Mouse (Mus musculus): ENCODE results near the gene Gm4353. TPM values are rescaled to one million over a fixed set of nuclear protein-coding genes. Genes with fewer than 3 reads are reported as not detected.

Gm4353 gene
- total and polyA plus RNA-seq, 3 experiments: 0.74 to 34.1 (median 2.0) TPM

DNA sequence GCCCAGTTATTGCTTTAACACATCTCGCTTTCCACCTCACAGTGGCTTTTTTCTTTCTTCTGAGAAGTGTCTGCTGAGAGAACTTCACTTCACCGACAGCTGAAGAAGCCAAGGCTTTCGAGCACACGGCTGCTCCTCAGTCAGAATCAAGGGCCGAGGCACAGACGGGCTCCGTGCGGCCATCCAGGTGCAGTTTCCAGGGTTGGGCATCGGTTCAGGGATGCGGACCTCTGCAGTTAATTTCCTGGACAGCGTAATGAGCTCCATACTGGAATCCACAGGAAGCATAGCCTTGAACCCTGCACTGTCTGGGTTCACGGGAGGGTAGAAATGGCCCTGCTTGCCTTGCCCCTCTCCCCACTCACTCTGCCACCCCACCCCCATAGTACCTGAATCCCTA is 39.6 kb upstream of the Gm4353 start:
- Histone ChIP-seq H3K4me1 (ENCODE audit: control insufficient read depth in 1 of 2, insufficient read depth in 2 of 2) (peaks cover 3 to 8% of the 10 kb centered on the region in 2 experiments; a peak in 1 of 4 replicates), H3K4me3 (replicated peaks in 1 of 3; ENCODE audit: low read depth in 2 of 3, low read length in 2 of 3, poor library complexity in 1 of 3) (no peak overlapping the region), H3K9ac (ENCODE audit: insufficient read depth, low read depth) (no peak overlapping the region), H3K79me2 (replicated peaks; ENCODE audit: control insufficient read depth, extremely low read depth, insufficient read depth, poor library complexity, severe bottlenecking) (no peaks in the 10 kb centered on the region), H3K36me3 (replicated peaks in 1 of 2; ENCODE audit: control insufficient read depth in 1 of 2, insufficient read depth in 1 of 2, low read length in 1 of 2) (no peaks in the 10 kb centered on the region), H3K4me2 (ENCODE audit: insufficient read depth, low read depth, poor library complexity, severe bottlenecking) (no peak overlapping the region), H3K27ac (ENCODE audit: insufficient read depth, low read depth) (no peak overlapping the region), H3K9me3 (replicated peaks; ENCODE audit: low read length) (no peaks in the 10 kb centered on the region), H3K27me3 (replicated peaks) (no peaks in the 10 kb centered on the region)
- dilution Hi-C loops (cut with MboI; ENCODE audit: extremely low pct_ligation_motif_present, extremely low pct_unique_long_range_greater_than_20kb, low sequenced_read_pairs): no loop called here
- TF ChIP-seq PAX5 (IDR thresholded peaks at IDR 0.05; ENCODE audit: low read length) (no peak), ELF1 (IDR thresholded peaks at IDR 0.05; ENCODE audit: low read depth, low read length) (no peak), MYC (IDR thresholded peaks at IDR 0.05; ENCODE audit: low read depth, low read length) (no peak), CHD1 (IDR thresholded peaks at IDR 0.05; ENCODE audit: low read depth, low read length) (no peak), JUND (conservative IDR thresholded peaks at IDR 0.05; ENCODE audit: low read depth, low read length) (no peak)
- no peak for DNase-seq (ENCODE audit: extremely low read depth)
- in situ Hi-C loops (cut with MboI; ENCODE audit: low pct_ligation_motif_present, low pct_unique_long_range_greater_than_20kb, low sequenced_read_pairs): no loop called here

GRCm38 (mm10) chr7:116123597-116123985 is 39.2 kb upstream of the Gm4353 start:
- no peak for TF ChIP-seq ELF1 (IDR thresholded peaks at IDR 0.05; ENCODE audit: low read depth, low read length)
- TF ChIP-seq CHD1 (IDR thresholded peaks at IDR 0.05; ENCODE audit: low read depth, low read length): no peak
- no peak for TF ChIP-seq JUN (IDR thresholded peaks at IDR 0.05; ENCODE audit: insufficient read depth, low read depth, low read length)
- TF ChIP-seq BHLHE40 (IDR thresholded peaks at IDR 0.05; ENCODE audit: low read depth, low read length): no peak
- TF ChIP-seq ZNF384 (IDR thresholded peaks at IDR 0.05; ENCODE audit: low read depth, low read length): no peak
- TF ChIP-seq TBP (conservative IDR thresholded peaks at IDR 0.05; ENCODE audit: low read depth, low read length): no peak
- no peak for TF ChIP-seq KAT2A (IDR thresholded peaks at IDR 0.05; ENCODE audit: insufficient replicate concordance, low read length)
- TF ChIP-seq POLR2AphosphoS2 (IDR thresholded peaks at IDR 0.05; ENCODE audit: low read depth, low read length): no peak
- TF ChIP-seq MAX (IDR thresholded peaks at IDR 0.05; ENCODE audit: low read length): no peak
- no peak for TF ChIP-seq POLR2A (IDR thresholded peaks at IDR 0.05; ENCODE audit: low read depth, low read length)
- no peak for TF ChIP-seq USF2 (conservative IDR thresholded peaks at IDR 0.05; ENCODE audit: low read depth, low read length)
- dilution Hi-C loops (cut with MboI; ENCODE audit: extremely low pct_ligation_motif_present, extremely low pct_unique_long_range_greater_than_20kb, low sequenced_read_pairs) (no loop called here), in situ Hi-C loops (cut with MboI; ENCODE audit: low pct_ligation_motif_present, low pct_unique_long_range_greater_than_20kb, low sequenced_read_pairs) (no loop called here)
- peaks cover 3% of the 10 kb centered on the region in 2 experiments; a peak in 1 of 4 replicates for H3K4me1 ChIP-seq (ENCODE audit: control insufficient read depth in 1 of 2, insufficient read depth in 2 of 2)
- H3K79me2 ChIP-seq (replicated peaks; ENCODE audit: control insufficient read depth, extremely low read depth, insufficient read depth, poor library complexity, severe bottlenecking): no peaks in the 10 kb centered on the region
- H3K4me2 ChIP-seq (ENCODE audit: insufficient read depth, low read depth, poor library complexity, severe bottlenecking): no peak overlapping the region
- no peak overlapping the region for H3K9ac ChIP-seq (ENCODE audit: insufficient read depth, low read depth)
- H3K27me3 ChIP-seq (replicated peaks): no peaks in the 10 kb centered on the region
- no peak overlapping the region for H3K4me3 ChIP-seq (replicated peaks in 1 of 3; ENCODE audit: low read depth in 2 of 3, low read length in 2 of 3, poor library complexity in 1 of 3)
- H3K27ac ChIP-seq (ENCODE audit: insufficient read depth, low read depth): no peak overlapping the region
- DNase-seq (ENCODE audit: extremely low read depth): no peak
- no peaks in the 10 kb centered on the region for H3K36me3 ChIP-seq (replicated peaks in 1 of 2; ENCODE audit: control insufficient read depth in 1 of 2, insufficient read depth in 1 of 2, low read length in 1 of 2)
- H3K9me3 ChIP-seq (replicated peaks; ENCODE audit: low read length): no peaks in the 10 kb centered on the region

DNA sequence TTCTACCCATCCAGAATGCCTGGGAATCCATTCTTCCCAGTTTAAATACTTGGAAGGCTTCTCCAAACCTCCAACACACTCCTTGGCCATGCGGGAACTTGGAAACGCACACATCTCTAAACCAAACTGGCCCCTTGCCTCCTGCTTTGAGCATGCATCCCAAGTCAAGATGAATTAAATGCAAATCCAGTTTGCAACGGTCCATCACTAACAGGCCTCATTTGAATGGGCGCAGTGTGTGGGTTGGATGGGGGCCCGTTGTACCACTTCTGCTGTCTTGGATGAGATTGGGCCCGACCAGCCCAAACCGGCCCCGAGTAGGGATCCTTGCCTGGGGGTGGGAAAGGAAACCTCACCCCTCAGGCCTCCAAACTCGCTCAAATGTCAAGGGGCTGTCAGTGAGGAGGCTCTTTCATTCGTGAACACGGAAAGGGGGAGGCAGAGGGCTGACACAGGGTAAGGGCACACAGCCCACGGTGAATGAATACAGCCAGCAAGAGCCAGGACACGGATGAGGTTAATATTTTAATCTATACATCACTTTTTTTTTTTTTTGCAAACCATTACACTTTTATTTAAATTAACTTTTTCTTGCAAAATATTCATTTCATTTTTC is 38.7 kb upstream of the Gm4353 start:
- H3K27me3 ChIP-seq (replicated peaks): no peaks in the 10 kb centered on the region
- dilution Hi-C loops (cut with MboI; ENCODE audit: extremely low pct_ligation_motif_present, extremely low pct_unique_long_range_greater_than_20kb, low sequenced_read_pairs) (no loop called here), in situ Hi-C loops (cut with MboI; ENCODE audit: low pct_ligation_motif_present, low pct_unique_long_range_greater_than_20kb, low sequenced_read_pairs) (no loop called here)
- TF ChIP-seq JUN (IDR thresholded peaks at IDR 0.05; ENCODE audit: insufficient read depth, low read depth, low read length) (no peak), ZC3H11A (IDR thresholded peaks at IDR 0.05; ENCODE audit: low read depth, low read length) (no peak), BHLHE40 (IDR thresholded peaks at IDR 0.05; ENCODE audit: low read depth, low read length) (no peak), MXI1 (IDR thresholded peaks at IDR 0.05; ENCODE audit: low read depth, low read length) (no peak), SMC3 (IDR thresholded peaks at IDR 0.05; ENCODE audit: low read depth, low read length) (no peak), CTCF (conservative IDR thresholded peaks at IDR 0.05 in 1 of 2, IDR thresholded peaks at IDR 0.05 in 1 of 2; ENCODE audit: low read depth in 2 of 2, low read length in 2 of 2) (no peak), ZNF384 (IDR thresholded peaks at IDR 0.05; ENCODE audit: low read depth, low read length) (no peak), MAX (IDR thresholded peaks at IDR 0.05; ENCODE audit: low read length) (no peak), GABPA (IDR thresholded peaks at IDR 0.05; ENCODE audit: insufficient replicate concordance, low read depth, low read length) (no peak), MYC (IDR thresholded peaks at IDR 0.05; ENCODE audit: low read depth, low read length) (no peak), ZMIZ1 (IDR thresholded peaks at IDR 0.05; ENCODE audit: low read depth, low read length) (no peak), RCOR1 (conservative IDR thresholded peaks at IDR 0.05; ENCODE audit: low read depth, low read length) (no peak), POLR2A (IDR thresholded peaks at IDR 0.05; ENCODE audit: low read depth, low read length) (no peak)
- no peak overlapping the region for H3K4me3 ChIP-seq (replicated peaks in 1 of 3; ENCODE audit: low read depth in 2 of 3, low read length in 2 of 3, poor library complexity in 1 of 3)
- no peaks in the 10 kb centered on the region for H3K9me3 ChIP-seq (replicated peaks; ENCODE audit: low read length)
- no peaks in the 10 kb centered on the region for H3K79me2 ChIP-seq (replicated peaks; ENCODE audit: control insufficient read depth, extremely low read depth, insufficient read depth, poor library complexity, severe bottlenecking)
- H3K27ac ChIP-seq (ENCODE audit: insufficient read depth, low read depth): no peak overlapping the region
- no peak for DNase-seq (ENCODE audit: extremely low read depth)
- H3K4me1 ChIP-seq (ENCODE audit: control insufficient read depth in 1 of 2, insufficient read depth in 2 of 2): no peaks in the 10 kb centered on the region
- H3K36me3 ChIP-seq (replicated peaks in 1 of 2; ENCODE audit: control insufficient read depth in 1 of 2, insufficient read depth in 1 of 2, low read length in 1 of 2): no peaks in the 10 kb centered on the region
- no peak overlapping the region for H3K4me2 ChIP-seq (ENCODE audit: insufficient read depth, low read depth, poor library complexity, severe bottlenecking)
- H3K9ac ChIP-seq (ENCODE audit: insufficient read depth, low read depth): no peak overlapping the region

All from CH12.LX (cell line).